Mouse (Mus musculus) small intestine, adult 2 months (tissue): Measurements from ENCODE around the gene Lpgat1. TPM values are rescaled to one million over a fixed set of nuclear protein-coding genes. Genes with fewer than 3 reads are reported as not detected.

Experiments
- H3K27ac ChIP-seq: fragments of 200-500 bp; 2 replicates; pipeline ENCODE4 v1.5.1; 2012; ENCODE audit warnings: low read depth, low read length, control low read depth, inconsistent platforms; ENCODE audit not compliant: insufficient read depth
- H3K27me3 ChIP-seq: fragments of 200-500 bp; 2 replicates; pipeline ENCODE4 v1.6.1; 2012; ENCODE audit warnings: mild to moderate bottlenecking, moderate library complexity, low read length, inconsistent platforms; ENCODE audit not compliant: control insufficient read depth, insufficient read depth
- H3K36me3 ChIP-seq: fragments of 200-500 bp; 2 replicates; pipeline ENCODE4 v1.6.1; 2012; ENCODE audit warnings: mild to moderate bottlenecking, low read length, control low read depth, inconsistent platforms; ENCODE audit not compliant: control insufficient read depth, insufficient read depth
- H3K4me1 ChIP-seq: fragments of 200-500 bp; 2 replicates; pipeline ENCODE4 v1.6.1; 2012; ENCODE audit warnings: low read length, inconsistent platforms, mixed read lengths; ENCODE audit not compliant: control insufficient read depth, insufficient read depth, insufficient read length
- H3K4me3 ChIP-seq: fragments of 200-500 bp; 2 replicates; pipeline ENCODE4 v1.5.1; 2012; ENCODE audit warnings: low read depth, mild to moderate bottlenecking, control low read depth, inconsistent platforms, low read length, moderate library complexity
- CTCF ChIP-seq: fragments of 200-500 bp; IDR thresholded peaks from 2 replicates; pipeline ENCODE4 v1.5.1; 2012; ENCODE audit warnings: low read depth, mild to moderate bottlenecking, control low read depth, inconsistent platforms, low read length, moderate library complexity, mixed read lengths; ENCODE audit not compliant: insufficient replicate concordance, insufficient read length; ENCODE audit errors: extremely low read depth
- POLR2A ChIP-seq: fragments of 200-500 bp; IDR thresholded peaks from 2 replicates; pipeline ENCODE4 v1.6.1; 2012; ENCODE audit warnings: low read depth, mild to moderate bottlenecking, control low read depth, inconsistent platforms, low read length, moderate library complexity
- WGBS: fragments of 180-500 bp; shearing (Covaris S2); methylation state at CpG from one replicate; pipeline ENCODE4 v1.1.7; 2018; 5-methylcytosine and 5-hydroxymethylcytosine counted together
- polyA plus RNA-seq: library from polyadenylated mRNA; depleted of rRNA; stranded (reverse); fragments of >200 nt; gene quantifications from 2 replicates; pipeline ENCODE4 v1.2.3, GENCODE M21; 2012

Lpgat1 gene
- polyA plus RNA-seq, 1 experiment = 20.1 TPM

- Histone ChIP-seq H3K27ac (no peak overlapping the region), H3K36me3 (no peaks in the 10 kb centered on the region), H3K27me3 (no peaks in the 10 kb centered on the region), H3K4me3 (no peak overlapping the region), H3K4me1 (peaks cover 3% of the 10 kb centered on the region)
- WGBS = 83% methylated on average over 3 of the region's 3 CpGs
- no peak for TF ChIP-seq POLR2A
- no peak for TF ChIP-seq CTCF
These were observed 99.0 kb downstream of the Lpgat1 start for GRCm38 (mm10) chr1:191816596-191816995.

GRCm38 (mm10) chr1:191817418-191818144 lies 99.9 kb downstream of the Lpgat1 start:
- no peak overlapping the region for H3K27ac ChIP-seq
- no peaks in the 10 kb centered on the region for H3K27me3 ChIP-seq
- 35% methylated on average over 19 of the region's 19 CpGs for WGBS
- H3K36me3 ChIP-seq = no peaks in the 10 kb centered on the region
- H3K4me1 ChIP-seq = peaks cover 4% of the 10 kb centered on the region
- no peak overlapping the region for H3K4me3 ChIP-seq
- TF ChIP-seq POLR2A (no peak), CTCF (peak; percentile 97)

GRCm38 (mm10) chr1:191818145-191818631 lies 100.6 kb downstream of the Lpgat1 start:
- Histone ChIP-seq H3K4me3 (no peak overlapping the region), H3K4me1 (peaks cover 4% of the 10 kb centered on the region), H3K36me3 (no peaks in the 10 kb centered on the region), H3K27me3 (no peaks in the 10 kb centered on the region), H3K27ac (no peak overlapping the region)
- TF ChIP-seq POLR2A (no peak), CTCF (no peak)
- WGBS = 47% methylated on average over 6 of the region's 6 CpGs

GRCm38 (mm10) chr1:191819026-191819425 lies 101.4 kb downstream of the Lpgat1 start:
- Histone ChIP-seq H3K36me3 (no peaks in the 10 kb centered on the region), H3K4me3 (no peak overlapping the region), H3K4me1 (peaks cover 4% of the 10 kb centered on the region), H3K27ac (peak overlapping the region; percentile 28; the same call in 1 of the 2 replicates), H3K27me3 (no peaks in the 10 kb centered on the region)
- TF ChIP-seq POLR2A (no peak), CTCF (no peak)

- H3K4me3 ChIP-seq = peak overlapping the region; percentile 73
These were observed 103.3 kb downstream of the Lpgat1 start for GRCm38 (mm10) chr1:191820951-191821325.

GRCm38 (mm10) chr1:191821326-191822091 lies 103.9 kb downstream of the Lpgat1 start, which contains the start of gene Nek2:
Gene Nek2, plus strand, starts transcription at chr1:191821444.
- peaks cover 4% of the 10 kb centered on the region for H3K4me1 ChIP-seq
- WGBS = under 1% methylated on average over 79 of the region's 79 CpGs
- TF ChIP-seq CTCF (no peak), POLR2A (peak; percentile 21; the same call in 1 of the 2 replicates)
- peak within 1 kb of the TSS; percentile 73 for H3K4me3 ChIP-seq
- no peaks in the 10 kb centered on the region for H3K36me3 ChIP-seq
- no peak within 1 kb of the TSS for H3K27ac ChIP-seq
- no peaks in the 10 kb centered on the region for H3K27me3 ChIP-seq

More at GRCm38 (mm10) chr1:191820951-191821325, 103.3 kb downstream of the Lpgat1 start:
- Histone ChIP-seq H3K27ac (no peak overlapping the region), H3K36me3 (no peaks in the 10 kb centered on the region), H3K27me3 (no peaks in the 10 kb centered on the region), H3K4me1 (peaks cover 4% of the 10 kb centered on the region)
- 4% methylated on average over 15 of the region's 15 CpGs for WGBS
- TF ChIP-seq POLR2A = no peak
- TF ChIP-seq CTCF = no peak

GRCm38 (mm10) chr1:191829124-191829523 lies 111.5 kb downstream of the Lpgat1 start:
- 60% methylated on average over 3 of the region's 3 CpGs for WGBS
- H3K4me1 ChIP-seq = no peaks in the 10 kb centered on the region
- peaks cover 12% of the 10 kb centered on the region for H3K36me3 ChIP-seq
- no peak overlapping the region for H3K4me3 ChIP-seq
- no peaks in the 10 kb centered on the region for H3K27me3 ChIP-seq
- TF ChIP-seq CTCF = no peak
- no peak for TF ChIP-seq POLR2A
- no peak overlapping the region for H3K27ac ChIP-seq
